Mouse (Mus musculus) retina, adult 2 months (tissue): Measurements from ENCODE around the gene Ubac2.

Experiments used
- DNase-seq: peaks from one replicate; pipeline ENCODE4 v3.0.0-alpha.2; 2012; ENCODE audit warnings: low read depth, low spot score

Gene Ubac2

GRCm38 (mm10) chr14:121949897-121950296 is 71.5 kb downstream of the Ubac2 start:
- no peak for DNase-seq

- no peak for DNase-seq
Observed at GRCm38 (mm10) chr14:121951399-121952045, 73.1 kb downstream of the Ubac2 start.

- no peak for DNase-seq
Observed at GRCm38 (mm10) chr14:121952046-121952400, 73.6 kb downstream of the Ubac2 start.

- DNase-seq = no peak
Observed at GRCm38 (mm10) chr14:121954129-121954528, 75.7 kb downstream of the Ubac2 start.

- no peak for DNase-seq
Observed at GRCm38 (mm10) chr14:121954608-121955007, 76.2 kb downstream of the Ubac2 start.

- no peak for DNase-seq
Observed at GRCm38 (mm10) chr14:121955176-121955795, 76.9 kb downstream of the Ubac2 start.

- no peak for DNase-seq
Observed at GRCm38 (mm10) chr14:121956291-121956690, 77.9 kb downstream of the Ubac2 start.

GRCm38 (mm10) chr14:121957176-121957871 is 78.9 kb downstream of the Ubac2 start:
- DNase-seq = no peak

- no peak for DNase-seq
Observed at GRCm38 (mm10) chr14:121958041-121958750, 79.8 kb downstream of the Ubac2 start.

- no peak for DNase-seq
Observed at GRCm38 (mm10) chr14:121958751-121959537, 80.5 kb downstream of the Ubac2 start.

GRCm38 (mm10) chr14:121959538-121959980 is 81.1 kb downstream of the Ubac2 start:
- no peak for DNase-seq

- no peak for DNase-seq
Observed at GRCm38 (mm10) chr14:121960031-121960430, 81.6 kb downstream of the Ubac2 start.

- DNase-seq = no peak
Observed at GRCm38 (mm10) chr14:121960531-121960930, 82.1 kb downstream of the Ubac2 start.

- no peak for DNase-seq
Observed at GRCm38 (mm10) chr14:121960997-121961396, 82.6 kb downstream of the Ubac2 start.

- DNase-seq = no peak
Observed at GRCm38 (mm10) chr14:121961496-121962127, 83.2 kb downstream of the Ubac2 start.

GRCm38 (mm10) chr14:121962128-121962890 is 83.9 kb downstream of the Ubac2 start:
- no peak for DNase-seq

GRCm38 (mm10) chr14:121963251-121963941 is 85.0 kb downstream of the Ubac2 start:
- DNase-seq = no peak

GRCm38 (mm10) chr14:121963942-121964335 is 85.5 kb downstream of the Ubac2 start:
- DNase-seq = no peak

- no peak for DNase-seq
Observed at GRCm38 (mm10) chr14:121964990-121965389, 86.6 kb downstream of the Ubac2 start, which contains the start of gene Gpr183. Gene Gpr183 (minus strand): TSS chr14:121965195.
